Mouse (Mus musculus) testis, adult 2 months (tissue): ENCODE data around the gene Plin4.

Experiments
- CTCF ChIP-seq: fragments of 200-500 bp; IDR thresholded peaks from 2 replicates; pipeline ENCODE4 v1.5.1; 2012; ENCODE audit warnings: low read depth, mild to moderate bottlenecking, inconsistent platforms, low read length, moderate library complexity; ENCODE audit not compliant: control insufficient read depth, insufficient read depth, insufficient replicate concordance
- POLR2A ChIP-seq: fragments of 200-500 bp; IDR thresholded peaks from 2 replicates; pipeline ENCODE4 v1.6.1; 2012; ENCODE audit warnings: low read depth, mild to moderate bottlenecking, inconsistent platforms, low read length, moderate library complexity; ENCODE audit not compliant: control insufficient read depth

- TF ChIP-seq CTCF (no peak), POLR2A (no peak)
Observed at GRCm38 (mm10) chr17:56103465-56104285, 5.9 kb downstream of the Plin4 start.
